Mouse (Mus musculus): ENCODE results near the gene Plekho2.

DNA sequence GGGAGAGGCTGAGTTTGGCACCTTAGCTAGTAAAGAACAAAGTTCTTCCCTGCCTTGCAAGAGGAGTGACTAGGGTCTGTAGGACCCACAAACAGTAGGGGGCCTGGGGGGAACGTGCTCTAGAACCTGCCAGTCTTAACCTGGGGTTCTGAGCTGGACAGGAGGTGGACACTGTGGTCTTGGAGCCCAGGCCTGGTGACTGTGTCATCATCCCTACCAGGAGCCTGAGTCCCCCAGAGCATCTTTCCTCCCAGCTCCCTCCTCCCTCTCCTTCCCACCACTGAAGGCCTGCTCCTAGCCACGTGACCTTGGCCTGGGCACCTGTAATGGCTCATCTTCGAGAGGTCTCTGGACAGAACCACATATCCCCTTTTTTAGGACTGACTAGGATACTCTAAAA lies 45.7 kb downstream of the Plekho2 start:
- TF ChIP-seq CTCF (IDR thresholded peaks at IDR 0.05; ENCODE audit: borderline replicate concordance, insufficient read depth, low read length) (no peak), POLR2A (IDR thresholded peaks at IDR 0.05; ENCODE audit: low read depth, low read length) (no peak)

Measured in embryonic fibroblast, embryonic 13.5 days (primary cell).